Mouse (Mus musculus) CH12.LX (cell line): ENCODE measurements at regions not wholly inside any gene's neighbourhood (a gene's known extent, or its start where the extent isn't known, plus 50 kb on each side); places are given as distances from the start of the nearest gene placed in this dataset.

Experiments used
- CTCF ChIP-seq, 2 experiments: IDR thresholded peaks in 1 of 2; conservative IDR thresholded peaks in 1 of 2; 2 replicates each; pipeline ENCODE4 v1.5.1; 2011 to 2012; ENCODE audit warnings: low read depth in 2 of 2, low read length in 2 of 2, improper control_type of control experiment in 1 of 2, inconsistent platforms in 1 of 2, mild to moderate bottlenecking in 1 of 2, moderate library complexity in 1 of 2
- EP300 ChIP-seq: IDR thresholded peaks from 2 replicates; pipeline ENCODE4 v1.6.1; 2011; ENCODE audit warnings: low read length, improper control_type of control experiment
- HCFC1 ChIP-seq: IDR thresholded peaks from 2 replicates; pipeline ENCODE4 v1.6.1; 2012; ENCODE audit warnings: low read depth, mild to moderate bottlenecking, inconsistent platforms, low read length, improper control_type of control experiment
- JUND ChIP-seq: conservative IDR thresholded peaks from 2 replicates; pipeline ENCODE4 v1.6.1; 2011; ENCODE audit warnings: low read depth, low read length, improper control_type of control experiment
- KAT2A ChIP-seq: IDR thresholded peaks from 2 replicates; pipeline ENCODE4 v1.6.1; 2012; ENCODE audit warnings: low read length, improper control_type of control experiment, inconsistent platforms; ENCODE audit not compliant: insufficient replicate concordance
- NELFE ChIP-seq: IDR thresholded peaks from 2 replicates; pipeline ENCODE4 v1.6.1; 2011; ENCODE audit warnings: low read depth, low read length, improper control_type of control experiment
- PAX5 ChIP-seq: IDR thresholded peaks from 2 replicates; pipeline ENCODE4 v1.6.1; 2012; ENCODE audit warnings: low read length, inconsistent platforms, mixed read lengths
- POLR2A ChIP-seq: IDR thresholded peaks from 2 replicates; pipeline ENCODE4 v1.6.1; 2011; ENCODE audit warnings: low read depth, mild to moderate bottlenecking, improper control_type of control experiment, low read length
- RAD21 ChIP-seq: IDR thresholded peaks from 2 replicates; pipeline ENCODE4 v1.6.1; 2011; ENCODE audit warnings: low read depth, mild to moderate bottlenecking, low read length, improper control_type of control experiment, moderate library complexity
- SMC3 ChIP-seq: IDR thresholded peaks from 2 replicates; pipeline ENCODE4 v1.6.1; 2011; ENCODE audit warnings: low read depth, low read length, improper control_type of control experiment
- UBTF ChIP-seq: IDR thresholded peaks from 2 replicates; pipeline ENCODE4 v1.6.1; 2012; ENCODE audit warnings: low read depth, mild to moderate bottlenecking, inconsistent platforms, low read length, improper control_type of control experiment, moderate library complexity
- USF1 ChIP-seq: IDR thresholded peaks from 2 replicates; pipeline ENCODE4 v1.6.1; 2014; ENCODE audit warnings: low read depth, mild to moderate bottlenecking, inconsistent platforms, low read length, improper control_type of control experiment

DNA sequence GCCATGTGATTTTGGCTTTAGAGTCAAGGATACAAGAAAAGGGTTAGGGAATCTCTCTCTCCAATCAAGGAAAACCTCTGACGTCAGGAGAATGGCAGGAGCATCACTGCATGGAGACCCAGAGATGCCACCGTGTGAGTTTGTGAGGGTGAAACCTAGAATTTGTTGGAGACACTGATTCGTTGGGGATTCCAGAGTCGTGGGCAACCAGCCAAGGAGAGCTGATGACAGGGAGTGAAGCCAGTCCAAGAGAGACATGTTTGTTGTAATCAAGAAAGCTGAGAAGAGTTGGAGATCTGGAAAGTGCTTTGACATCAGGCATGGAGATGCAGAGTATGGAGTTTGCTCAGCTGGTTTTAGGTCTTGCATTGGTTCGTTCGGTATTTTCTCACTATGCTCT, 236.6 kb upstream of the Tbc1d5 start:
- TF ChIP-seq CTCF (conservative IDR thresholded peaks at IDR 0.05 in 1 of 2, IDR thresholded peaks at IDR 0.05 in 1 of 2; ENCODE audit: low read depth in 2 of 2, low read length in 2 of 2) (no peak), EP300 (no peak), USF1 (no peak), SMC3 (no peak), POLR2A (no peak), UBTF (no peak), JUND (no peak), NELFE (no peak), KAT2A (no peak), PAX5 (no peak), HCFC1 (no peak), RAD21 (no peak)
